Mouse (Mus musculus) T-helper 17 cell (primary cell): ENCODE data around the gene Synrg.

Experiments
- in situ Hi-C, 2 experiments: fragments of 300-600 bp; cut with MboI, MseI; formaldehyde crosslinking; loops; 1 replicate in 1 of 2; 2 replicates in 1 of 2; pipeline ENCODE4 v1.15.1; 2025; ENCODE audit warnings: high pct_unique_total_duplicates in 2 of 2

The Synrg gene

GRCm38 (mm10) chr11:83981338-83981737, 17.1 kb downstream of the Synrg start:
- in situ Hi-C loops: no loop called here

DNA sequence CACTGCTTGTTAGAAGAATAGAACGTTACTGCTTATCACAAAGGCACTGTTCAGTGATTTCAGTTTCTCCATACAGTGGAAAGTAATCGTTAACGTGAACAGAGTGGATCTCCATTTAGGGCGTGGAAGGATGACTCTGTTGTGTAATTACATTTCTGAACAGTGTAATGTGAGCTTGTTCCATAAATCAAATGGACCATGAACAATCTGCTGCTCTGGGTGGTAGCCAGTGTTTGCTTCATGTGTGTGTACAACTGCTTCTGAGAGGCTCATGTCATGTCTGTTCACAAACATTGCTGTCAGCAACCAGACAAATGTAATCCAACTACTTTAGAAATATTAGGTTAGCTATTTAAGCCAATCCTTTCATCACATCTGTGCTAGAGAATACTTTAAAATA, 27.5 kb downstream of the Synrg start:
- in situ Hi-C loops: no loop called here

DNA sequence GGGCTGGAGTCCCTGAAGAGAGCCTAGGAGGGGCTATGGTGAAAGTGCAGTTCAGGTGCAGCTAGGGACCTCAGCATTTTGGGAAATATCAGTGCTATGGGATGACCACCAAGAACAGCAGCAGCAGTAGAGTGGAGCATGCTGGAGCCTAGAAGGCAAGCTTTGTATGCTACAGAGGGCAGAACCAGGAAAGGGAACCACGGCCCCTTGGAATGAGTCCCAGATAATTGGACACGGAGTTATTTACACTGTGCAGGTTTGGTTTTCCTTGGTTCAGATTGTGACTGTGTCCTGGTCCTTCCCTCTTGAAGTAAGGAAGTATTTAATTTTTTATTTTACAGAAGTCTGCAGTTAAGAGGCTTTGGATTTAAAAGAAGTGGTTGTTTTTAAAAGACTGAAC, 29.2 kb downstream of the Synrg start:
- in situ Hi-C loops: no loop called here

GRCm38 (mm10) chr11:83994481-83994880, 30.3 kb downstream of the Synrg start:
- in situ Hi-C loops: no loop called here

DNA sequence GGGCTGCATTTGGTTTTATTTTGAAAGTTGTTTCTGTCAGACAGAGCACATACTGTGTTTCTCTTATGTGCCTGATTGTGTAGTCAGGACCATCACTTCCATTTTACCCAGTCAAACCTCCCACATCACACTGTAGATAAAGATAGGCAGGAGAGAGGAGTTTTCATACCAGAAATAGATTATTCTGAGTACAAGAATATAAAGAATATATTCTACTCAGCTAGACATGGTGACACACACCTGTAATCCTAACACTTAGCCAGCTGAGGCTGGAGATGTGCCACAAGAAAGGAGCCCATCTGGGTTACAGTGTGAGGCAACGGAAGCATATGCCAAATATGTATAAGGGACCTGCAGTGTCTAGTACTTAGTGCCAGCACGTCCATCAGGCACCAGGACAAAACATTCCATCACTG, 31.3 kb downstream of the Synrg start:
- in situ Hi-C loops: no loop called here

DNA sequence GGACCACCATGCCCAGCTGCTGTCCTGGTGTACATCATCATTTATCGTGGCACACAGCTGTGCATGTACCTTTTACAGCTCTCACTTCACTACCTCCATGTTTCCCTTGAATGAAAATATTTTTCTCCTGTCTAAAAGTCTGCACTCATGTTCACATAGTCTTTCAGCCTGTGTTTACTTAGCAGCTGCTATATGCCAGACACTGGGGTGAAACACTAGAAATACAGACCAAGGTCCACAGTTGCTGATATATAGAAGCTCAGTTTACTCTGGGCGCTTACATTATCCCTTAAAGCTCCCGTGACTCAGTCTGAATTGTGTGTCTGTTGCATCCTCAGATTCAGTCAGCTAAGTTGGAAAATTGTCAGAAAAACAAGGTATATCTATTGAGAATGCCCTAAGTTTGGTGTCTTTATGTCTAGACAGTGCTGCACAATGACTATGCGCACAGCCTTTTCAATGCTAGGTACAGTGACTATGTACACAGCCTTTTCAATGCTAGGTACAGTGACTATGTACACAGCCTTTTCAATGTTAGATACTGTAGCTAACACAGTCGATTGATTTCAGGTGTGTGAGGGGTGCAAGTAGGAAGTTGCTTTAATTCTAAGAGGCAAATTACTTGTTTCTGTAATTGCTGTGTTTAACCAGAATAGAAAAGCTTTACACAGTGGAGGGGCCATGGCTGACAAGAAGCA, 33.1 kb downstream of the Synrg start:
- in situ Hi-C loops: no loop called here

DNA sequence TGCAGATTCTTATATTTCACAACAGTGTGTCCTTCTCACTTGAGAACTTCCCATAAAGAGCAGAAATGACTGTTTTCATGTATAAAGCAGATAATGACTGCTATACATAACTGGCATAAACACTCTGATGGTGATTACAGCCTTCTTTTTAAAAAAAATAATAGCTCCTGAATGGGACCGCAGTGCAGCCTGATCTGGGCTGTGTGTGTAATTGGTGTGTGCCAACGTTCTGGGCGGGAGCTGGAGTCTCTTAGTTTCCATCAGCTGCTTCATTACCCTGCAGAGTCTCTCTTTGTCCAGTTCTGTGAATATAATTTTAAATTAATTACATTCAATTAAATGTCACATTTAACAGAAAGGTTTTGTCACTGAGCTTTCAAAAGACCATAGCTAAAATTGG, 34.8 kb downstream of the Synrg start:
- in situ Hi-C loops: no loop called here

GRCm38 (mm10) chr11:83999411-83999915, 35.2 kb downstream of the Synrg start:
- in situ Hi-C loops: no loop called here

GRCm38 (mm10) chr11:84001257-84001656, 37.0 kb downstream of the Synrg start:
- in situ Hi-C loops: no loop called here

DNA sequence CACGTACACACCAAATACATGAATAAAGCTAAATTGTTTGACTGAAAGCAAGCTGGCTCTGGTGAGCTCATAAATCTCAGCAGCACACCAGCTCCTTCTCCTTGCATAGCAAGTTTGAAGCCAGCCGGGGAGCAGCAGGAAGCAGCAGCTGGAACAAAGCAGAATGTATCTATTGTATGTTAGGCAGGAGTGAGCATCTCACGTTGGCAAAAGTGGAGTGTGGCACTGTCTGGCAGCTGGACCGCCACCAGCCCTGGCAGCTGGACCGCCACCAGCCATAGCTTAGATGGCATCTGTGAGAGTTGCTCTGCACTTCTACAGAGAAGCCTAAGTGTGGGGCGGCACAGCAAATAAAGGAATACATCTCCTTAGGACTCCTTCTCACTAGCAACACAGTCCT, 39.8 kb downstream of the Synrg start:
- in situ Hi-C loops: no loop called here

- in situ Hi-C loops: no loop called here
Observed at GRCm38 (mm10) chr11:84009001-84009400, 44.8 kb downstream of the Synrg start.

GRCm38 (mm10) chr11:84010411-84010810, 46.2 kb downstream of the Synrg start:
- in situ Hi-C loops: no loop called here

DNA sequence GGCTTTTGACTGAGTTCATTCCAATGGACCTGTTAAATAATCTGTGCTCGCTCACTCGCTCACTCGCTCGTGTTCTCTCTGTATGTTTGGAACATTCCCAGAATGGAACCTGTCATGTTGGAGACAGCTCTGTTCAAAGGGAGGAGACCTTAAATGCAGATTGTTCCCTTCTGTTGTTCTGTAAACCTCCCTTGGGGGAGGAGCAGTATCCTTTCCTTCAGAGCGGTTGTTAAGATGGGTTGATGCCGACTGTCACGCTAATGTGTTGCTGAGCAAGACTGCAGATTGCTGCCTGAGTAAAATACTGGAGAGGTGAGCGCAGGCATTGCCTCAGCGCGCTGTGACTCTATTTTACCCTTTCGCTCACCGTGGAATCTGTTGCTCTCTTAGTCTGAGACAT, 46.8 kb downstream of the Synrg start:
- in situ Hi-C loops: no loop called here

DNA sequence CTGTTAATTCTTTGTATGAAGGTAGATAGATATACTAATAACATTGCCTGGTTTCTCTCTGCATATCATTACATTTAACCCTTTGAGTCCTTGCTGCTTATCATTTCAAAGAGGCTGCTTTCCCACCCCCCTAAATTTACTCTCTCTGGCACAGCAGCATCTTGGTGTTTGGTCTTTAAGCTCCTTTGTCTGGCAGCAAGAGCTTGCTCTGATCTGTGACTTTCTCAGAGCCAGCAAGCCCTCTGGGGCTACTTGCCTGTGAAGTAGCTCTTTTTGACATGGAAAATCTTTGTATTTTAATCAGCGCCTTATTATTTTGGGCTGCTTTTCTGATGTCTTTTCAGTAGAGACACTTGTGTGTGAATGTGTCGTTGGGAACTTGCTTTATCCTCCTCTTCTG, 47.3 kb downstream of the Synrg start:
- in situ Hi-C loops: no loop called here

DNA sequence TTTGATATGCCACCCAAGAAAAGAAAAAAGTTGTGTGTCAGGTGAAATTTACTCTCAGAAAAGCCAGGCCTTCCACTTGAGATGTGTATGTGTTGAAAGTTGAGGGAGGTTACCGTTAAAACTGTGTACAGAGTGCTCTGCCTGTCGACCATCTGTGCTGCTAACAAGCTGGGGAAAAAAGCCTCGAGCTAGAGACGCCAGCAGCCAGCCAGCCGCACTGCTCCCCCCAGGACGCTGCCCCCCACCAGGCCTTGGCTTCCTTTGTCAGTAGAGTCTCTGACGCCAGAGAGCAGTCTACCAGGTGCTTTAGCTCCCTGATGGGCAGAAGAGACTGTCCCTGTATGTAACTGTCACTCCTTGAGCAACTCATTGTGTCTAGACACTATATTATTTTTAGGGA, 48.9 kb downstream of the Synrg start:
- in situ Hi-C loops: no loop called here

GRCm38 (mm10) chr11:84016147-84016809, 52.0 kb downstream of the Synrg start:
- in situ Hi-C loops: no loop called here

DNA sequence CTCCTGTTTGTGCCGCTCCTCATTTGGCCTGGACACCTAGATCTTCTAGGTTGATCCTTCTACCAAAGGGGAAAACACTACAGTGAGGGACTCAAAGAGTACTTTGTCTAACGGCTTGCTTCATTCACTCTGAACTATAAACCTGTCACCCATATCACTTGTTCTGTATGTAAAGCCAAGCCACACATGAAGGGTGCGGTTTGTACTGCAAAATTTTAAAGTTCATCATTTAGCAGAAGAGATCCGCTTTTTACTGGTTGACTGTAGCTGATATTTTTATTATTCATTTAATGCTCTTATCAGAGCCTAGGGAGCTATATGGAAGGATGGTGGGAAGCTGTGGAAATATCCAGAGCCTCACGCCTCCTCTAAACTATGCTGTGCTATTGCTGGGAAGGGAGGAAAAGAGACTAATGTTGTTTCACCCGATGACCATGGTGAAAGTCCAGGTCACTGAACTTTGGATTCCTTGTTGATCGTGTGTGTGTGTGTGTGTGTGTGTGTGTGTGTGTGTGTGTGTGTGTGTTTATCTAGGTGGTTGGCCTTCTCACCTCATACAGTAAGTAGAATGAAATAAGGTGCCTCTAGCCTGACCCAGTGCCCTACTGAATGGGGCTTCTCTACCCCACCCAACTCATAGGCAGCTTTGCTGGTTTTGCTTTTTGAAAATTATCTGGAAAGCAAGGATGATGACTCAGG, 52.7 kb downstream of the Synrg start:
- in situ Hi-C loops: no loop called here

DNA sequence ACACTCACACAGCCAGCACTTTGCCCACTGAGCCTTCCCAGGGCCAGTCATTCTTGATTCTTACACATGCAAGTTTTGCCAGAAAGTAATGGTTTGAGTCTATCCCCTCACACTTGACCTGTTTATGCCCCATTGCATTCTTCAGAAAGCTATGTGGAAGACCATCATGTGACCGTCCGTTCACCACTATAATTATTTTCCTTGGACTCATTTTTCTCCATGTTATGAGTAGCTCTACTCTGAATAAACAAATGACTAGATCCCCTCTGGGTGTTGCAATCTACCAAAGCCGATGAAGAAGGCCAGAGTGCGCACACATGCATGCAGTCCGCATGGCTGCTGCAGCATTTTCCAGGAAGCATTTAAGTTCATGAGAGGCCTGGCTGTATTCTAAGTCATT, 63.0 kb downstream of the Synrg start:
- in situ Hi-C loops: no loop called here

DNA sequence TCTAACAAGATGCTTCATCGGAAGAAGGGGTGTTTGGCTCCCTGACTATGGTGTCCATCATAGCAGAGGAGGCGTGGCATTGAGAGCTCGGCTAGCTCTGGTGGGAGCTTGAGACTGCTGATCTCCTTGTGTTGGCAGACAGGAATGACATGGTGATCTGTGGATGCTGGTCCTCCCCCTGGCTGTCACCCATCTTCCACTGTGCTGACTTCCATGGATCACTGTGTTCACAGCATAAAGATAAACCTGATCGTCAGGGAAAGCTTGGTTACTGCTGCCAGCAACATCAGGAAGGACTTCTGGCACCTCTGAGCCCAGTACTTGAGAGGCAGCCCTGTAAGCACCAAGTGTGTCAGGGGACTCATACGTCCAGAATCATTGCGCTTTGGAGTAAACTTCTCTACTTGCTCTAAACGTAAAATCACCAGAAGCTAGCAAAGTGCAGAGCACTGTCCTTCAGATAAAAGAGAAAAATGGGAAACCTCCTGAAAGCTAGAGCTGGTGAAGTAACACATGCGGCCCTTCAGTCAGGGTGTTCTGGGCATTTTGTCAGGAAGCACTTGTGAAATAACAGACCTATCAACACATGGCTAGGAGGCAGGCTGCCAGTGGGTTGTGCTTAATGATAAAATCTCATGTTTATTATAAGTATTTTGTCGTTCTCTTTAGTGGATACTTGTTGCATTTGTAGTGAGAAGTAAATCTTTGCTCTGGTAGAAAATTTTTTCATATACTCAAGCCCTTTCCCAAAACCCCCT, 64.2 kb downstream of the Synrg start:
- in situ Hi-C loops: no loop called here

DNA sequence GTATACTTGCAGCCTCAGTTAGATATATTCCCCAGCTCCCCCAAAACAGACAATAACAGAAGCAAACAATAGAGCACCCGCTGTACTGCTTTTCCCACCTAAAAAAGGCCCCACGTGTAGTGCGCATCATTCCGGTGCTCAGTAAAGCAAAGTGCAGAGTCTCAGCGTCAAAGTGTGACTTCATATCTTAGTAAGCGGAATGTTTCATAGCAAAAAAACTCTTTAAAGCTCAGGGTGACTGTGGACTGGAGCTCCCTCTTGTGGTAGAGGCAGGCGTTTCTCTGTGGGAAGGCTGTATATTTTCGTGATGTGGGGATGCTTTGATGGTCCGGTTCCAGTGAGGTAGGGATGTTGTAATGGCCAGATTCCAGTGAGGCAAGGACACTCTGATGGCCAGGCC, 67.7 kb downstream of the Synrg start:
- in situ Hi-C loops: loop anchor here in 1 of 2 experiments (10.0 kb wide), 1 partner anchor 217 kb away; no protein-coding TSS in a partner anchor

- in situ Hi-C loops: loop anchor here in 1 of 2 experiments (10.0 kb wide), 1 partner anchor 218 kb away; no protein-coding TSS in a partner anchor
Observed at GRCm38 (mm10) chr11:84032559-84032958, 68.3 kb downstream of the Synrg start.

GRCm38 (mm10) chr11:84033671-84034070, 69.4 kb downstream of the Synrg start:
- in situ Hi-C loops: loop anchor here in 1 of 2 experiments (10.0 kb wide), 1 partner anchor 219 kb away; no protein-coding TSS in a partner anchor
